Mouse (Mus musculus) inflammation-experienced regulatory T-cells, adult 16 weeks (primary cell): Measurements from ENCODE around the gene Bcdin3d. TPM values are rescaled to one million over a fixed set of nuclear protein-coding genes. Genes with fewer than 3 reads are reported as not detected.

ENCODE experiments used
- polyA plus RNA-seq: library from polyadenylated mRNA; unstranded; fragments of 100-300 nt; shearing (Covaris generic); gene quantifications from one replicate; pipeline ENCODE4 v1.2.1, GENCODE M21; 2017

The Bcdin3d gene
- 30.3 TPM for polyA plus RNA-seq

DNA sequence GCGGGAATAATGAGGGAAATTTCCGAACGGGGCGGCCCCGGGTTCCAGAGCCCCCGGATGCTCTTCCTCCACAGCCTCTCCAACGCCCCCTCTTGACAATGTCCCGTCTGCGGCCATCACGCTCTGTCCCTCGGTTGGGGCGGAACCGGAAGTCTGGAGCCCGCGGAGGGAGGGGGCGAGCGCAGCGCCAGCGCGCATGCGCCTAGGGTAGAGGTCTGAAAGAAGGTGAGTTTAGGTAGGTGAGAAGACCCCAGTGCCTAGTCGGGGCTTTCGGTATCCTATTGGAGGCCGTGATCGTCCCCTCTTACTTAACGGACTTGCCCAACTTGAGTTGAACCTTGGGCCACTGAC lies at the start of gene Bcdin3d:
Gene Bcdin3d, minus strand, starts transcription at position 155 of the 351 bp plus-strand sequence.

GRCm38 (mm10) chr15:99457606-99458401 lies 16.7 kb downstream of the Bcdin3d start, which contains the start of gene Nckap5l:
TSS of gene Nckap5l (minus strand) at chr15:99457748.

Other genes with a start within 250 kb of the Bcdin3d start
- 1.4 TPM for gene Kcnh3, start 249.9 kb downstream of the Bcdin3d start, polyA plus RNA-seq
- gene Mcrs1, start 222.8 kb downstream of the Bcdin3d start, polyA plus RNA-seq: 116 TPM
- 16.6 TPM for gene Prpf40b, start 179.6 kb downstream of the Bcdin3d start, polyA plus RNA-seq
- 0.27 TPM for gene Fam186b, start 178.8 kb downstream of the Bcdin3d start, polyA plus RNA-seq
- gene Fmnl3, start 104.2 kb downstream of the Bcdin3d start, polyA plus RNA-seq: 32.9 TPM
- 154 TPM for gene Tmbim6, start 81.8 kb downstream of the Bcdin3d start, polyA plus RNA-seq
- gene Nckap5l, start 17.0 kb downstream of the Bcdin3d start, polyA plus RNA-seq: 13.5 TPM
- 0.02 TPM for gene Faim2, start 53.4 kb upstream of the Bcdin3d start, polyA plus RNA-seq
- gene Aqp2, start 104.3 kb upstream of the Bcdin3d start, polyA plus RNA-seq: not detected
- gene Aqp5, start 116.1 kb upstream of the Bcdin3d start, polyA plus RNA-seq: not detected
- not detected for gene Aqp6, start 126.7 kb upstream of the Bcdin3d start, polyA plus RNA-seq
- gene Racgap1, start 176.9 kb upstream of the Bcdin3d start, polyA plus RNA-seq: 38.8 TPM
- gene Asic1, start 195.6 kb upstream of the Bcdin3d start, polyA plus RNA-seq: 0.38 TPM
- 15.6 TPM for gene Smarcd1, start 227.4 kb upstream of the Bcdin3d start, polyA plus RNA-seq
- not detected for gene Gm17349, start 230.8 kb upstream of the Bcdin3d start, polyA plus RNA-seq
- 0.76 TPM for gene Gpd1, start 242.8 kb upstream of the Bcdin3d start, polyA plus RNA-seq